Mouse (Mus musculus): ENCODE results near the gene Uba3.

Gene Uba3

GRCm38 (mm10) chr6:97205439-97205885 lies at the start of gene Uba3:
Gene Uba3 (minus strand): TSS chr6:97205647.
- DNase-seq (ENCODE audit: extremely low spot score, low read depth, low spot score): peak; percentile 89

DNA sequence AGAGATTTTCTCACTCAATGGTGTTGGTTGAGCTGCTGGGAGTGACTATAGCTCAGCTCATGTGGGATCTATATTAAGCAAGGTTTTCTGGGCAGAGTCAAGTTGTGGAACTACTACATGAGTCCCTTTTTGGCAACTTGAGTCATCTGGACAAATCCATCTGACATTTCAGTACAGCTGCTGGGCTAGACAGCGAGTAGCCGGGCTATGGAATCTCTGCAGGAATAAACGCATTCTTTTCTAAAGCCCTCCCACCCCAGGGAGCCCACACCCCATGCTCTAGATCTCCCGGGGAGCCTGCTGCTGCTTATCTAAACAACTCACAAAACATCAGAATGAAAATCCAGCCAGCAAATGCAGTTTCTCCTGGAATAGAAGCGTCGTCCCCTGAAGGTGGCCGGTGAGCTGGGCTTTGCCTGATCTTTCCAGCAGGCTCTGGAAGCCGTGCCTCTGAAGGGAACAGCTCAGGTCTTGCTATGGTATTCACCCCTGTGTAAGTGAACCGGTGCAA lies 47.3 kb upstream of the Uba3 start, which contains the start of gene Lmod3:
Gene Lmod3, minus strand, starts transcription at position 49 of the 511 bp plus-strand sequence.
- no peak for DNase-seq (ENCODE audit: extremely low spot score, low read depth, low spot score)

DNA sequence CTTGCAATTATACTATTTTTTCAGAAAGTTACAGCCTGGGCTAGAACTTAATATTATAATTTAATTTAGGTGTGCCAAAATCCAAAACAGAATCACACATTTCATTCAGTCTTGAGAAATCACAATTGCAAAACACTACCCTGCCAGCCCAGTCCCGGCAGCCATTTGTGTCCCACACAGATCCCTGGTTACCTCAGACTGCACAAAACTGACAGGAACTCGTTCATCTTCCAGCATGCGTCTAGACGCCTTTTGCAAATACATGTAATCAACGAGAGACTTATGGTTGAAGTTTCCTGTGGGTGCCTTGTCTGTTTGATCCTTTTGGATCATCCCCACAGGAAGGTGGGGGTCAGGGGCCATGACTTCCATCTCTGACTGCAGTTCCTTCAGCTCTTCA lies 46.6 kb upstream of the Uba3 start:
- no peak for DNase-seq (ENCODE audit: extremely low spot score, low read depth, low spot score)

DNA sequence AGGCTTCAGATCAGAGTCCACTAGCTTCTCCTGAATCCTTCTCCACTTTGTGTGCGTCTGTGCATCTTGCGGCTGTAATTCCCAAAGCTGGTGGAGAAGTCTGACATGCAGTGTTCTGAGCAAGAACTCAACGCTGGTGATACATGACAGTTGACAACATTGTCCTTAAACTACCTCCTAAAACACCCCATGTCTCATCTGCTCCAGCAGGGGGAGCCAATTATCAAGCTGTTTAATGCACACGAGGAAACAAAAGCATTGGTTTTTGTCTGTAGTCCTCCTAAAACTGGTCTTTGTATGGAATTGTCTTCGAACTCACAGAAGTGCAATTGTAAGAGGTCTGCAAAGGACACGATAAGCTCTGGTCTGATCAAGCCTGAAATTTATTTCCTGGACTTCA lies 45.5 kb upstream of the Uba3 start:
- DNase-seq (ENCODE audit: extremely low spot score, low read depth, low spot score): peak; percentile 53

DNA sequence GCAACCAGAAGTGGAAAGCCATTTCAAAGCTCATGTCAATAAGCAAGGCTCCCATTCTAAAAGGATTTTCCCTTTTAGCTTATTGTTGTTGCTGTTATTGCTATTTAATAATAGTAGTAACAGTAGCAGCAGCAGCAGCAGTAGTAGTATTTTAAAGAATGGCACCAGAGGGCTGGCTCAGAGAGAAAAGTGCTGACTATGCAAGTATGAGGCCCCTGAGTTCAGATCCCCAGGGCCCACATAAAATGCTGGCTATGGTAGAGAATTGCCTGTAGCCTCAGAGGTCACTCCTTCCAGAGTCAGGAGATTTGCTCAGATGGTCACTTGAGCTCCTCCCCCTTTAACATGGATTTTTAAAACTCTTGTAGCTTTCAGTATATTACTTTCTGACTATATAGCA lies 39.8 kb upstream of the Uba3 start:
- DNase-seq (ENCODE audit: extremely low spot score, low read depth, low spot score): no peak

DNA sequence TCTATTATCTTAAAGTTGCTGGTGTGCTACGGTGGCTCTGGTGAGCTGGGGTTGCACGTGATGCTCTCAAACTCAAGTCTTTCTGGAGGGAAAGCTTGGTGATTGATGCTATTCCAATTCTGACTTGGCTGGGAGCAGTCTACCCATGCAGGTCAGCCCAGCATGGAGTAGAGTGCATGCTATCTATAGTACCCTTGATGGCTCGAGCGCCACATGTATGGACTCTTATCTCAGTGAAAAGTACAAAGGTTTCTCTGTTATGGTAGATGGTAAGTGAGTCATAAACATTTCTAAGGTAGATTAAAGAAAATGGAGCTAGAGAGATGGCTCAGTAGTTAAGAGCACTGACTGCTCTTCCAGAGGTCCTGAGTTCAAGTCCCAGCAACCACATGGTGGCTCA lies 37.1 kb upstream of the Uba3 start:
- no peak for DNase-seq (ENCODE audit: extremely low spot score, low read depth, low spot score)

GRCm38 (mm10) chr6:97240092-97240491 lies 34.6 kb upstream of the Uba3 start:
- no peak for DNase-seq (ENCODE audit: extremely low spot score, low read depth, low spot score)

DNA sequence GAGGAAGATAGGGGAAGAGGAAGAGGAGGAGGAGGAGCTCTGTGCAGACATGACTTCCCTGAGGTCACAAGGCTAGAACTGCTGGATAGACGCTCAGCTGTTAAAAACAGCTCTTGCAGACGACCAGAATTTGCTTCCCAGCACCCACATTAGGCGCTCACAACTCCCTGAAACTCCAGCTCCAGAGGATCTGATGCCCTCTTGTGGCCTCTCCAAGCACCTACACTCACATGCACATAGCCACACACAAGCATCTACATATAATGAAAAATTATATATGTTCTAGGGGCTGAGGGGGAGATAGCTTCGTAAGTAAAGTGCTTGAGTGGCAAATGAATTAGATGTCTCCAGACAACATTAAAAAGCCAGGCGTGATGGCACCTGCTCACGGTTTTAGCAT lies 33.9 kb upstream of the Uba3 start:
- no peak for DNase-seq (ENCODE audit: extremely low spot score, low read depth, low spot score)

DNA sequence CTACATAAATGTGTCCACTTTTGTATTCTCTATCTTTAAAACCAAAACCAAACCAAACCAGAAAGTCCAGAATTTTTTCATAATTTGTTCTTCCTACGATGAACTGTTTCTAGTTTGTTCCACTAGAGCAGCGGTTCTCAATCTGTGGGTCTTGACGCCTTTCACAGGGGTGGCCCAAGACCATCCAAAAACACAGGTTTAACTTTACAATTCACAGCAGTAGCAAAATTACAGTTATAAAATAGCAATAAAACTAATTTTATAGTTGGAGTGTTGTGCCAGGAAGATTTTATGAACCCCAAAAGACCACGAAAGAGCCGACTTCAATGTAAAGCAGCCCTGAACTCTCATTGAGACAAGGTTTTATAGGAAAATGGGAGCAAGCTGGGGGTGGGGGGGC lies 30.6 kb upstream of the Uba3 start:
- DNase-seq (ENCODE audit: extremely low spot score, low read depth, low spot score): no peak

DNA sequence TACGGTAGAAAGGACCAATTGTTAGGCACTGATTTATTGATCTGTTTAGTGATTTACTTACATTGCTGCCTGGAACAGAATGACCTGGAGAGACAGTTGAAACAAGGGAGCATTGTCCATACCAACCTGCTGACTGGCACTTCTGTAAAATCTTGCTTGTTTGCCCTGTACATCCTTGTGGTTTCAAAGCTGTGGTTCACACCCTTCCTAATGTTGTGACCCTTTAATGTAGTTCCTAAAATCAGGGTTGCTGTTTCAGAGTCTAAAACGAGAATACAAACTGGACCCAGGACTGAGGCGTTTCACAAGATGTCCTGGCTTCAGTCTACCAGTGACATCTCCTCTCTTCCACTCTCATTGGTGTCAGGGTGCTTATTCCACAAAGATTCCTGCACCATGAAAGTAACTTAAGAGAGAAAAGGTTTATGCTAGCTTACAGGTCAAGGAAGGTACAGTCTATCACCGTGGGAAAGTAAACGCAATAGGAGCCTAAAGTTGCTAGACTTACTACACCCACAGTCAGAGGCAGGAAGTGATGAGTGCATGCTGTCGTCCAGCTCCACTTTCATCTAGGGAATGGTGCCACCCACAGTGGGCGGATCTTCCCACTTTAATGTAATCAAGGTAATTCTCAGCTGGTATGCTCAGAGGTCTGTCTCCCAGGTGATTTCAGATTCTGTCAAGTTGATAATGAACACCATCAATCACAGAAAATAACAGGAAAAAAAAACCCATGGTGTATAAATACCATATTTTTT lies 29.6 kb upstream of the Uba3 start:
- DNase-seq (ENCODE audit: extremely low spot score, low read depth, low spot score): no peak

DNA sequence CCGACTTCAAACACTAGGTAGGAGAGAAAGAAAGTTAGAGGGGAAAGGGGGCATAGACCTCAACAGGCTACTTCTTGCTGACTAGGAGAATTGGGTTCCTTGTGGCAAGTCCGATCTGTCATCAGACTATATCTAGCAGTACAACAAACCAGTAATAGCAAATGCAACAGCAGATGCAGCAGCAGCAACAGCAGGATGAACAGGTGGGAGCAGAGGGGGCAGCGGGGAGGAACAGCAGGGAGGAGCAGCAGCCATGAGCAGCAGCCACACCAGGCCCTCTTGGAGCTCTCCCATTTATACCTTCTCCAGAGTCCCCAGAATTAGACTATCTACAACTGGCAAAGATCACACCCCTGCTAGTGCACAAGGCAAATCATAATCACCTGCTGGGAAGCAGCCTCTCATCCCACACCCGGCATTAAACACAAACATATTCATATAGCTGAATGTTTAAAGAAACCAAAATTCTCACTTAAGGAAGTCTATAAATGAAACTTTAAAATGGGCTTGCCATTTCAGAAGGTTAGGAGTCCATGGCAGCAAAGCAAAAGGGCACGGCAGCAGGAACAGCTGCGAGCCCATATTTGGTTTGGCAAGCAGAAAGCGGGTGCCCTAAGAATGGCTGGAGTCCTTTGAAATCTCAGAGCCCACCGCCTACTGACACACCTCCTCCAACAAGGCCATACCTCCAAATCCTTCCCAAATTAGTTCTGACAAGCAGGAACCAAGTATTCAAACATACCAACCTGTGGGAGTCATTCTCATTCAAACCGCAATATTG lies 21.8 kb upstream of the Uba3 start:
- DNase-seq (ENCODE audit: extremely low spot score, low read depth, low spot score): no peak

DNA sequence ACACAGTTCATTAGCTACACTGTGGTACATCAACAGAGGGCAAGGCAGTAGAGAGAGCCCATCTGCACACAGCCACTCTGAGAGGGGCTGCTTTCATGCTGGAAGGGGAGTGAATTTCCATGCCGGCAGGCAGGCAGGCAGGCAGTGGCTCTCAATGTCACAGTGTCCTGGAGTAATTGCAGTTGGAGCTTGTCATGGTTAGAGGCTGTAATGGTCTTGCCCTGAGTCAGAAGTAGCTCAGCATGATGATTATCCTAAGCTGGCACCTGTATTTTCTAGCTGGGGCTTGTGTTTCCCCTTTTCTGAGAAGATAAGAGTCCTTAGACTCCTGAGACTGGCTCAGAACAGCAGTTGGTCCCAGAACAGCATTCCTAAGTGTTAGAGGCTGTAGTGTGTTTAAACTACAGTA lies 20.6 kb upstream of the Uba3 start:
- no peak for DNase-seq (ENCODE audit: extremely low spot score, low read depth, low spot score)

DNA sequence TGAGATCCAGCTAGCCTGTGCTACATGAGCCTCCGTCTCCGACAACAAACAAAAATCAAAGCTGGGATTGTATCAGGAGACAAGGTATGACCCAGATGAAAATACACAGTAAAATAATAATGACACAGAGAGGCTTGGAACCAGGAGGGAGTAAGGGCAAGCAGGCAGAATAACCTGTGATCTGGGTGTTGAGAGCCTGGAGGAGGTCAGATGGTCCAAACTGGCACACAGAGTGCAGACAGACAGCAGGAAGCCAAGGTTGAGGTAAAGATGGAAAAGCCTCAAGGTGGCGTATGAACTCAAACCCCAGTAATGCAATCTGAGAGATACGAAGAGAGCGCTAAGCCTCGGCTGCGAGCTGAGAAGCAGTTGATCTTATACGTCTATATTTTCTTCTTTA lies 19.1 kb upstream of the Uba3 start:
- no peak for DNase-seq (ENCODE audit: extremely low spot score, low read depth, low spot score)

DNA sequence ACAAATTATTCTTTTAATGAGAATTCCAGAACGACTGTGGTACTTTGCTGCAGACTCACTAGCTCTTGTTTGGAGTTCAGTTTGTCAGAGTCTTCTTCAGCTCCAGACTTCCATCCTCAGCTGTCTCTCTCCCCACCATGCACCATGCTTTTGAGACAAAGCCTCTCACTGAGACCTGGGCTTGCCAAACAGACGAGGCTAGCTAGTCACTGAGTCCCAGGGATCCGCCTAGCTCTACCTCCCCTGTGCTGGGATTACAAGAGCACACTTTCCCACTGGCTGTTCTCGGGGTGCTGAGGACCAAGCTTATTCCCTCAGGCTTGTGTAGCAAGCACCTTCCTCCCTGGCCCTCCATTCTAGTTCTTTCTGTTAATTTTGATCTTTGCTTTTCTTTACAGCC lies 18.1 kb upstream of the Uba3 start:
- DNase-seq (ENCODE audit: extremely low spot score, low read depth, low spot score): no peak

DNA sequence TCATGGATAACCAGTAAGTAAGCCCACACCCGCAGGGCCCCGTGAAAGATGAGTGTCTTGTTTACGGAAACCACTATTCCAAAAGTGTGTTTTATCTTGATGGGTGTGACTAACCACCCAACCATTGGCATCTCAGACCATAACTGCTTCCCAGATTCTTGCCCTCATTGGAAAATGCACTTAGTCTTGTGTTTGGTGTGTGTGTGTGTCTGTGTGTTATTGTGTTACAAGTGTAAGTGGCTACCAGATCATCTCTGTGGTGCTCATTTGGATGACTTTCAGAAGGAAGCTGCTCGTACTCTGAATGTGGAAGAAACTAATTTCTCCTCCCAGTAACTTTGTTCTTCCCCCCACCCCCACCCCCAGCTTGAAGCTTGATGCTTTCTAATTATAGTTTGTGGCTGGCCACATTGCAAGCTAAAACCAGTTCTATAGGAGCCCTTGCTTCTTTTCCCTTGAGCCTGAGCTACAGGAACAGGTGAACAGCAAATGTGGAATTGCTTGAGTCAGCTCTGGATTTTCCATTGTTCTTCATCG lies 17.6 kb upstream of the Uba3 start:
- DNase-seq (ENCODE audit: extremely low spot score, low read depth, low spot score): no peak

- no peak for DNase-seq (ENCODE audit: extremely low spot score, low read depth, low spot score)
Measured at GRCm38 (mm10) chr6:97222321-97222720, 16.9 kb upstream of the Uba3 start.

GRCm38 (mm10) chr6:97221205-97222025 lies 16.0 kb upstream of the Uba3 start:
- DNase-seq (ENCODE audit: extremely low spot score, low read depth, low spot score): no peak

- DNase-seq (ENCODE audit: extremely low spot score, low read depth, low spot score): no peak
Measured at GRCm38 (mm10) chr6:97220672-97221071, 15.2 kb upstream of the Uba3 start.

DNA sequence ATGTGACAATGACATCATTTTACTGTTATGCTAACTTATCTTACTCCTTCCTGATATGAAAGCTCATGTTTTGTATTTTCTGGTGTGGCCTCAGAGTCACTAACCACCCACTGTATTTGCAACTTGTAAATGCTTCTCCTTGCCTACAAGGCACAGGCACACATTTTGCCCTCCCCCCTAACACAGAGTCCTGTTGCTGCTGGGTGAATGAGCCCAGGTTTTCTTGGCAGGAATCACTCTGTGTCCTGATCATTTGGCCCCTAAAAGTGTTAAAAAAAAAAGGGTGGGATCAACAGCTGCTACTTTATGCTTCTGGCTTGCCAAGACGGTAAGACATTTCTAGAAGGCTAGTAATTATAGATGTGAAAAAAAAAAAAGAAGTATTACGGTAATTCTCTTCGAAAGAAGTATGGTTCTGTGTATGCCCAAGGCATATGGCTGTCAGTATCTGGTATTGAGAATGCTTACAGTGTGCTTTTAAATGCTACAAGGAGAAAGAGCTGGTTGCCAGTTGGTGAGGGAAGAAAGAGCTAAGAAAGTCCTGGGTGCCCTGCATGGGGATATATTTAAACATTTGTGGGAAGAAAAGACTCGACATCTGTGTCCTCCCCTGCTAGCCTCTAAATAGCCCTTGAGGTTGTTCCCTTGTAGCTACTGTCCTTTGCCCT lies 10.8 kb upstream of the Uba3 start:
- no peak for DNase-seq (ENCODE audit: extremely low spot score, low read depth, low spot score)

DNA sequence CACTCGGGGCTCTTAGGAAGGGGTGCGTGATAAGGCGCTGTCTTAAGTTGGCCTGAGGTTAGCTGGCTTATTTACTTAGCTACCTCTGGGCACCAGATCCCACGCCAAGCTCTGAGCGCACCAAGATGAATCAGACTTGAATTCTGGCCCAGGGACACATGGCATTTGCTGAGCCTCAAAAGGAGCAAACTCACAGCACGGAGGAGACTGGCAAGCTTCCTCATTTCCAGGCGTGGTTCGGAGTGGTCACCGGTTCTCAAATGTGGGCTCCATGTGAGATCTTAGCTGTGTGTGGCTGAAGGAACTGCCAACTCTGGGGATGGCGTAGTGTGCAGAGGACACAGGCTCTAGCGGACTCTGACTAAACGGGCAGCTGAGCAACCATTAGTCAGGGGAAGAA lies 6.5 kb upstream of the Uba3 start:
- no peak for DNase-seq (ENCODE audit: extremely low spot score, low read depth, low spot score)
